Mouse (Mus musculus) CD4-positive helper T cell, adult 2 months (primary cell): ENCODE results near the gene Ccnb1ip1.
"Not testable (repeated sequence)": the region's sequence is repeated elsewhere in the genome, so short reads cannot be mapped to it uniquely, and the experiment has no call there.

ENCODE experiments used
- DNase-seq: peaks from one replicate; pipeline ENCODE4 v3.0.0-alpha.2; 2012; ENCODE audit warnings: low read depth, missing footprints, low spot score

Gene Ccnb1ip1

DNA sequence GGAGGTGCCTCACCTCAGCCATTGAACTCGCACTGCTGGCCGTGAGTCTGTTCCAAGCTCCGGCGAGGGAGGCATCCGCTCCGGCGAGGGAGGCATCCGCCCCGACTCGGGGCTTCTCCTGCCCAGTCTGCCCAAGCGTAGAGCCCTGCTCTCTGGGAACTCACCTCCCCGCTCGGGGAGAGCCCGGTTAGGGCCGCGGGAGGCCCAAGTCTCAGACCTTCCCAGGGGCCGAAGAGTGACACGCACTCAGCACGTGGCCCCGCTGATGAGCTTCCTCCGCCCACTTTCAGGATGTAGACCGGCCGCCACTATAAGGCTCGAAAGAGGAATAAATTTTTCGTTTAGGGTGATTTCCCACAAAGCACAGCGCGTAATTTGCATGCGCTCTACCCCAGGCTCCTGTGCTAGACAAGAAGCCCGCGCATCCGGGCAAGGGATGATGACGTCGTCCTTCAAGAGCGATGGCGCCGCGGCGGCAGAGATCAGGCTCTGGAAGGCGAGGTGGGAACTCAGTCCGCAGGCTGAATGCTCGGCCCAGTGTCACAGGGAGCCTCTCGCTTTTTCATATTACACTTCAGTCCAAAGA lies at the start of gene Ccnb1ip1, which contains the start of gene Parp2:
TSS of gene Ccnb1ip1 (minus strand) at position 246 of the 586 bp plus-strand sequence.
TSS of gene Parp2 (plus strand) at position 355 of the 586 bp plus-strand sequence.
- peak; percentile 98 for DNase-seq

- DNase-seq = no peak
These were observed 48.3 kb upstream of the Ccnb1ip1 start for GRCm38 (mm10) chr14:50855788-50856187.

DNA sequence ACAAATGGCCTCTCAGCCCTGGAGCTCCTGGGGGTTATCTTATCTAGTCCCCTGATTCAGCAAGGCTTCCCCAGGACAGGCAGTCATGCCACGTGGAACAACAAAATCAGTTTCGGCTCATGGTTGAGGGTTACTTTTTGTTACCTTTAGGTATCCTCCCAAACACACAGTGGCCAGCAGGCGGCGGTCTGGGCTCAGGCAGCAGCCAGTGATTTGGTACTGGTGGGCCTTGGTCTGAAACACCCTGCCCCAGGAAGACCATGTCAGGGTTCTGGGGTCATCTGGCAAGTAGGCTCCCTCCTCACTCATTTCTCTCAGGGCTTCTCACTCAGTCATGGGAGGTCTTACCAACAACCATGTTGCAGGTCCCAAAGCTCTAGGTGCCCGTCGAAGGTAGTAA lies 29.7 kb upstream of the Ccnb1ip1 start:
- DNase-seq = no peak

DNA sequence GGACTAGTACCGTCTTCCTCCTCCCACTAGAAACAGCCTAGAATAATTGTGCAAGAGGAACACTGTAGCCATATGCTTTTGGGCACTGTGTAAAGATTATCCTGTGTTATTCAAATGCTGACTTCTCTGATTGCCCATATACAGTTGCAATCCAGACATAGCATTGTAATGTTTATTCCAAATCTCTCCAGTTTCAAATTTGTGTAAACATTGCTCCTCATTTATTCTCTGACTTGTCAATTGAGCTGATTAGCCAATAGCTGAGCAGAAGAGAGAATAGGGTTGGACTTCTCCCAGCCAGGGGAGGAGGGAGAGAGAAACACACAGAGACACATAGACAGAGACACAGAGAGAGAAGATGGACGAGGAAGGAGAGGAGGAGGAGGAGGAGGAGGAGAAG lies 26.9 kb upstream of the Ccnb1ip1 start:
- no peak for DNase-seq

DNA sequence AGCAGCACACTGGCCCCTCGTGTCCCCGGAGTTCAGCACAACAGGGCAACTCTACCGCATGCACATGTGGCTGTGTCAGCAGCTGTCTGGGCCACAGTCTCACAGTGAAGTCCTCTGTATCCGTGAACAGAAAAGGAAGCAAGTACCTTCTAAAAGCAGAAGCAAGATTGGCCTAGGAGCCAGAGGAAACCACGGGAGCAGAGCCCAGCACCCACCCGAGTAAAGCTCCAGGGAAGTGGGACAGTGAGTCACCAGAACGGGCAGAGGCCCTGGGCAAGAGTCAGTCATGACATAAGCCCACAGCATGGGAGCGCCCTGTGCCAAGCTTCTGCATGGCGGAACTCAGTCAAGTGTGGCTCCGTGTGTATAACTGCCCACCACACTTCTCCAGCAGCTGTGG lies 26.4 kb upstream of the Ccnb1ip1 start:
- no peak for DNase-seq

DNA sequence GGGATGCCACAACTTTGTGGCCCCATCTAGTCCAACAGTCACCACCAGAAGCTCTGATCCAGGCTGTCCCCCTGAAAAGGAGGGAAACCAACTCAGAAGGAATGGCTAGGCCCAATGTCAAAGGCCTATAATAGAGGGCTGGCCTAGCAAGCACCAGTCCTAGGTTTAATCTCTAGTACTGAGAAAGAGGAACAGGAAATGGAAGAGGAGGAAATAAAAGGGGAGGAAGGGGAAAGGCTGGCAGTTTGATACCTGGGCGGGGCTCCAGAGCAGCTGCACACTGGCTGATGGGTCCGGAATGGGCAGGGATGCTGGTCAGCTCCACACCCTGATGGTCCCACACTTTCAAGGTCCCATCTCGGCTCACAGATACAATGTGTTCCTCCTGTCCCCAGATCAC lies 22.3 kb upstream of the Ccnb1ip1 start:
- no peak for DNase-seq

DNA sequence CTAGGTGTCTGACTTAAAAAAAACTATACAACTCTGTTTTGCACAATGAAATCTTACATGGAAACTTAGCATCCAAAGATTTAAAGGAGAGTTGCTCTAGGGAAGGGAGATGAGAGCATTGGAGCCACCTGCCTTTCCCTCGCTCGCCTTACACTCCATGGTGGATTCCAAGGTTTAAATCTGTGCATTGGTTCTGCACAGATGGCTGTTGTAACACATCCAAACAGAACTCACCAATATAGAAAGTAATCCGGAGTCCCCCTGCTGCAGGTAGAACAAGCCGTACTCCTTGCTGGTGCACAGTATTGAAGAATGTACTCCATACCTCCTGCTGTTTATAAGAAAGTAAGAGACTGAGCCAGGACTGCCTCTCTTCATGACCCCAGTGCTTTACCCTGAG lies 19.0 kb upstream of the Ccnb1ip1 start:
- DNase-seq = peak; percentile 22

DNA sequence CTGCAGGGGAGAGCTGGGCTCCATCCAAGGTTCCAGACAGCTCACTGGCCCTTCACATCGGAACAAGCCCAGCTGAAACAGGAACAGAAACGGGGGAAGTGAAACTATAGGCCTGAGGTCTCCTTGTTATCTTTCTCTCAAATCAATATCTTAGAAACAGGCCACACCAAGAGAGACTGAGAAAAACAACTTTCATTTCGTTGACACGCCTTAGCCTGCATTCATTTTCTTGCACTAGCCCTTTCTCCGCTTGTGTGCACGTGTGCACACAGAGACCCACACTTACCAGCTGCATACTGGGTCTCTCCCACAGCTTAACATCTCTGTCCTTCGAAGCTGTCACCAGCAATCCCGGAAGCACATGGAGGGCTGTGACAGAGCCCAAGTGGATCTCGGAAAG lies 16.7 kb upstream of the Ccnb1ip1 start:
- peak; percentile 62 for DNase-seq

- peak; percentile 35 for DNase-seq
These were observed 15.7 kb upstream of the Ccnb1ip1 start for GRCm38 (mm10) chr14:50823240-50823639.

- DNase-seq = no peak
These were observed 5.5 kb upstream of the Ccnb1ip1 start for GRCm38 (mm10) chr14:50813060-50813459.

- not testable (repeated sequence) for DNase-seq
These were observed 1.1 kb downstream of the Ccnb1ip1 start for GRCm38 (mm10) chr14:50806469-50806868.

DNA sequence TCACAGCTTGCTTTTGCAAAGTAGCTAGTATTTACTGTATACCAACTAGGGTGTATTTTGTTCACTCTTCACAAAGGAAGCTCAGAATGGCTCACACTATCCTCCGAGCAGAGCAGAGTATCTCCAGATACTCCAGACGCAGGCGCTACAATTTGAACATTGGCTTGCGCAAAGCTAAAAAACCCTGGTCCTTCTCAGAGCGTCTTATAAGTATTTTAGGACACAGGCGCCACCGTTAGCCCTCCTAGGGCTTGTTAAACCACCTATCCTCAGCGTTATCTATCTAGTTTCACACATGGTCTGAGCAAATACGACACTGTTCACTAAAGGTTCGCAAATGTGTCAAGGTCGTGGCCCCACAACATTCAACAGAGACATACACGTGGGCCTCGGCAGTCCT lies 2.8 kb downstream of the Ccnb1ip1 start:
- no peak for DNase-seq

- DNase-seq = no peak
These were observed 4.5 kb downstream of the Ccnb1ip1 start for GRCm38 (mm10) chr14:50802843-50803562.

DNA sequence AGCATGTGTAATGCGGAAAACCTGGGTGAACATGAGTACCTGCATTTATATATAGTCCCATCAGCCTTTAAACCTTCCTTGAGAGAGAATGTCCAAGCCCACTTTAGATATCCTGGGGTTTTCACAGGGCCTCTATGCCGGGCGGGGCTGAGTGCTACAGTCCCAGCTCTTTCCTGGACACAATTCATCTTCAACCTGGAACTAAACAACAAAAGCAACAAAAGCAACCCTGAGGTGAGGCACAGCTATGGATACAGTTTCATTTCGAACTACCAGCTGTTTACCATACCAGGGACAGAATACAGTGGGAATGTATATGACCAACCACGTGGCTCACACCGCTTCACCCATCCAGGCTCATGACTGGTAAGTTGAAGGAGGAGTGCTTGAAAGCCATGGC lies 5.1 kb downstream of the Ccnb1ip1 start:
- no peak for DNase-seq

DNA sequence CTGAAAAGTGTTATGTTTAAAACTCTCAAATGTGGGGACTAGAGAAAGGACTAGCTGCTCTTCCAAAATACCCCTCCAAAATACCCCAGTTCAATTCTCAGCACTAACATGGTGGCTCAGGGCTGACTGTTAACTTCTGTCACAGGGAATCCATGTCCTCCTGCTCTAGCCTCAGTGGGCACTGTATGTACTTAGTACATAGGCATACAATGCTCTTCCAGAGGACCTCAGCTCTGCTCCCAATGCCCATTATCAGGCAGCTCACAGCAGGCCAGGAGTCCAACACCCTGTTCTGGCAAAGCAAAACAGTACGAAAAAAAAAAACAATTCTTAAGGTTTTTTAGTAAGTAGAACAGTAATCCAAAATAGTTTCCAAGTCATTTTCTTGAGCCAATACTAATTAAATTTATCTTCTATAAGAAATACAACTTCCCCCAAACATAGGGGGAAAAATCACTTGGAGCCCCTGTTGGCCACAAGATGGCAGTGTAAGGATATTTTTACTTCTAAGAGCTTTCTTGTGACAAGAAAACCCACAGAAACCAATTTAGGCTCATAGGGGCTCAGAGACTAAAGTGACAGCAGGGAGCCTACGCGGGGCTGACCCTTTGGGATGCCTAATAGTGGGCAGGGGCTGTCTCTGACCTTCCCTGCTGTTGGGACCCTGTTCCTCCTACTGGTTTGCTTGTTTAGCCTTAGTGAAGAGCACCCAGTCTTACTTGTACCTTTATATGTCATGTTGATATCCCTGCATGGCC lies 7.9 kb downstream of the Ccnb1ip1 start:
- peak; percentile 76 for DNase-seq

DNA sequence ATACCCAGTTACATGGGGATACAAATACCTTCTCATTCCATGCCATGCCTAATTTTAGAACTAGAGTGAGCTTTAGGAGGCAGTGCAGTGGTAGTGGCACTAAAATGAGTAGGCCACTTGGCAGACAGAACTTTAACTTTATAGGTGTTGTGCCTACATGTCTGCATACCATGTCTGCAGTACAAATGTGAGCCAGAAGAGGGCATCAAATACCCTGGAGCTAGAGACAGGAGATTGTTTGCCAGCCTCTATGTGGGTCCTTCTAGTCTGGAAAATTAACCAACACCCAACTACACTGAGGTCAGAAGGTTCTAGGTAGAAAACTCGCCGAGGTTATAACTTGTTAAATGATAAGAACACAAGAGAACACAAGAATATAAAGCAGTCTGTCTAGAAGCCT lies 9.0 kb downstream of the Ccnb1ip1 start:
- peak; percentile 49 for DNase-seq

GRCm38 (mm10) chr14:50796464-50796863 lies 11.1 kb downstream of the Ccnb1ip1 start:
- no peak for DNase-seq

- DNase-seq = no peak
These were observed 11.6 kb downstream of the Ccnb1ip1 start for GRCm38 (mm10) chr14:50795965-50796364.

DNA sequence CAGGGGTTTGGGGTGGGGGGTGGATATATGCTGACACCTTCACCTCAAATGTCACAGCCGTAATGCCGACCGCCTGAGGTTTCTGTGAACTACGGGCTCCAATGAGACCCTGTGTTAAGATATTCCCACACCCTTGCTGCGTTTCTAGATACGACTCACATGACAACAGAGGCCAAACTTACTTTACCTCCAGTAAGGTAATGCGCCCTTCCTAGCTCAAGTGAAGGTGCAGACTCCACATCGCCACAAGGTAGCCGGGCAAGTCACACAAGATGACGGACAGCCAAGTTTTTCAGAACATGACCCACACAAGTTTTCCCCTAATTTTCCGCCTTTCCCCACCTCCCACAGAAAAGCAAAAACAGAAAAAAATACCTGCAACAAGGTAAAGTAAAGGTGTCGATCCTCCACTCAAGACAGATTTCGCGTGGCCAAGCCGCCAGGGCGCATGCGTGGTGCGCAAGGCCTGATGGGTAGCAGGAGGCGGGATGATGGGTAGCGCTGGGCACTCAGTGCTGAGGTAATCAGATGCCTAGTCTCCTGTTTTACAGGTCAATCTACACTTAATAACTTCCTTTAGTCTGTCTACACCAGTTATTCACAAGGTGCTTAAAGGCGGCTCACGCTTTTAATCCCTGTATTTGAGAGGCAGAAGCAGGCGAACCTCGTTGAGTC lies 12.1 kb downstream of the Ccnb1ip1 start:
- no peak for DNase-seq

DNA sequence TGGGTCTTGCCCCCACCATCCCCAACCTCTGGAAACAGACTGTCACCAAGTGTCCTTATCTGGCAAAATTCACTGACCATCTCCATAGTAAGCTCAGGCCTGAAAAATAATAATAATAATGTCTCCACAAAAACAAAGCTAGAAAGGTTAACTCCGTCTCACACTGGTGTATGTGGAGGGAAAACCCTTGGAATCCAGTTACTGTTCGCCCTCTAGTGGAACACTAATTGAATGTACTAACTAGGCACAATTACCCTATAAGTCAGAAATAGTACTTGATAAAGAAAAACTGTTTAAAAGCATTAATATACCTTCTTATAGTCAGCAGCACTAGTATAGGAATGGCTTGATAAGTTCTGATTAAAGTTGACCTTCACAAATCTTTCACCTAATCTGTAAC lies 19.4 kb downstream of the Ccnb1ip1 start:
- no peak for DNase-seq

DNA sequence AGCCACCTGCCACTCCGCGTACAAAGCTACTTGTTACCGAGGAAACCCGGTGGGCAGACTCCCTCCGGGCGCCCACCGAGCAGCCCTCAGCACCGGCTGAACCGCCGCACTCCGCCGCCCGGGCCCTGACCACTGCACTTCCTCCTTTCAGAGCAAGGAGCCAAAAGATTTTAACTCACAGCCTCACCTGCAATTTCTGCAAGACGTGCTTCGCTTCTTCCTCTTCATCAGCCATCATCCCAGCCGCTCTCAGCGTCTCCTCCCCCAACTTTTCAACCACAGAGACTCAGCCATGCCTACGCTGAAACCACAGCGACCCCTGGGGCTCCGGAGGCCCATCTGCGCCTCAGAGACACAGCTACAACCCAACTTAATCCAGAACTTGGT lies 22.3 kb downstream of the Ccnb1ip1 start, which contains the start of gene Ttc5:
TSS of gene Ttc5 (minus strand) at position 269 of the 387 bp plus-strand sequence.
- DNase-seq = peak; percentile 94
